Mouse (Mus musculus) heart, postnatal 25 days (tissue): Measurements from ENCODE around the gene Frmd5. TPM values are rescaled to one million over a fixed set of nuclear protein-coding genes. Genes with fewer than 3 reads are reported as not detected.

Source experiments
- DNase-seq: peaks from one replicate; pipeline ENCODE4 v3.0.0; 2022; ENCODE audit warnings: low spot score
- intact Hi-C: fragments of 180-260 bp; cut with DNase I; formaldehyde crosslinking; loops from one replicate; pipeline ENCODE4 v1.15.1; 2025
- total RNA-seq, 2 experiments: library from RNA; stranded (reverse); gene quantifications; 2 replicates each; pipeline ENCODE4 v1.2.3; 2021

Frmd5 gene
- total RNA-seq, 2 experiments from 2014 or later = 162 to 175 TPM

- DNase-seq = no peak
- intact Hi-C loops = no loop called here
Measured at GRCm38 (mm10) chr2:121642934-121643333, 164.0 kb downstream of the Frmd5 start.

- intact Hi-C loops = no loop called here
- DNase-seq = no peak
Measured at GRCm38 (mm10) chr2:121632091-121632490, 174.8 kb downstream of the Frmd5 start.

DNA sequence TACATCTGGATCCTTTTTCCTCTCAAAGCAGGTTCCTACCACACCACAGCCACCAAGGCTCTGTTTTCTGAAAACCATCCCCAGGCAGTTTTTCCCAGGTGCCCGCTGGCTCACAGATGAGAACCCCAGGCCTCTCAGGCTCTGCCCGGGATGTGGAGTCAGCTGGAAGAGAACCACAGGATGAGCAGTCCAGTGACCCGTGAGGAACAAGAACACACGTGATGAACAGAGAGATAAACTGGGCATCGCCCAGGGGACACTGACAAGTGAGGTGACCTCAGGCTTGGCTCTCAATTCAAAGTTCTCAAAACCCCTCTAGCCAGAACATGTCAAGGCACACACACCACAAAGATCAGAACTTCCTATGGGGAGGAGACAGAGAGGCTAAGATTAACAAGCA is 176.6 kb downstream of the Frmd5 start:
- intact Hi-C loops = no loop called here

GRCm38 (mm10) chr2:121628290-121628689 is 178.6 kb downstream of the Frmd5 start:
- intact Hi-C loops = no loop called here
- DNase-seq = no peak

More for the DNA sequence above, 176.6 kb downstream of the Frmd5 start:
- no peak for DNase-seq

DNA sequence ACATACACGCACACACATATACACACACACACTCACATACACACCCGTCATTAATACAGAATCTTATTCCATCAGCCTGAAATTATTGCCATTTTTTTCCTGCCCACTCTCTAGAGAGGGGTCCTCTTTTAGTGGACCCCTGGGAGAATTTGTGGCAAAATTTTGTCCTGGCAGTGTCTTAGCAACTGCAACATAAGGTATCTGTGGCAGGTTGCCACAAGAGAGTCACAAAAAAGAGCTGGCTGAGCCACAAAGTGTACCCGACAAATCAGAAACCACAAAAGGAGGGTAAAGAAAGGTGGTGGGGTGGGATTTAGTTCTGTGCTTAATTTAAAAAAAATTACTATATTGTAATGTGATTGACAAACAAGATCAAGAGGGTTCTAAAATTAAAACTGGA is 181.0 kb downstream of the Frmd5 start:
- no peak for DNase-seq
- intact Hi-C loops = no loop called here

DNA sequence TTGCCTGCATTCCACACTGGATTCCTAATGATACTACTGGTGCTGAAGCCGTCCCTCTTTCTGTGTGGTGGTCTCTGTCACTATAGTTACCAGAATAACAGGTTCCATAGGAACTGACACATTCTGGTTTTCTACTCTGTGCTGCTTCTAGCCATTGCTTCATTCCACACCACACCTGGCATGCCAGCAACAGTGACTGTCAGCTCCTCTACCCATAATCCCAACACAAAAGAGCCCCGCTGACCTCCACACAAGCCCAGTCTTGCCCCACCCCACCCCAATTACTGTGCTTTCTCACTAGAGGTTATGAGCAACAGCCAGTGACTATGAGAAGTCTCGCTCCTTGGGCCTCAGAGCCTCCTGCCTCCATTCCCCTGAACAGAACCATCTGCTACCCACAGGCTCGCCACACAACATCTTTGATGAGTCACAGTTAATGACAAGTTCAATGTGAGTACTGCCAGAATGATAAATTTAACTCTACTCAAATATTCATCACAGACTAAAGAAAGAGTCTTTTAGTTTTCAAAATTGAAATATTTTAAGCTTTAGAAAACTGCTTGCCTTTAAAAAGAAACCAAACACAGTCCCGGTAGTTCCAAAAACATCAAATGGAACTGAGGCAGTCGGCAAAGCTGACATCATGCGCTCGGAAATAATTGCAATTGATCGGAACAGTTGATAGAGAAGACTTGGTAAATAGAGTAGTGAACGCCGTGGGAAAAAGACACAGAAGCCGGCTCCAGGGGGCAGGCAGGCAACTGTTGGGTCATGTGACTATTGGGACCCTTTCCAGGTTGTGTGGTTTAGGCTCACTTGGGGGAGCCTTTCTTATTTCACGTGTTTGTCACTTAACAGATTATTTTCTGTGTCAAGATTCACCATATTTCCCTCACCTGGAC is 185.4 kb downstream of the Frmd5 start:
- no peak for DNase-seq
- intact Hi-C loops = no loop called here

GRCm38 (mm10) chr2:121620582-121621261 is 186.2 kb downstream of the Frmd5 start:
- intact Hi-C loops = no loop called here

GRCm38 (mm10) chr2:121615199-121615559 is 191.7 kb downstream of the Frmd5 start:
- DNase-seq = no peak
- intact Hi-C loops = no loop called here

More at GRCm38 (mm10) chr2:121620582-121621261, 186.2 kb downstream of the Frmd5 start:
- DNase-seq = no peak

GRCm38 (mm10) chr2:121614483-121615198 is 192.2 kb downstream of the Frmd5 start:
- intact Hi-C loops = no loop called here
- DNase-seq = no peak

DNA sequence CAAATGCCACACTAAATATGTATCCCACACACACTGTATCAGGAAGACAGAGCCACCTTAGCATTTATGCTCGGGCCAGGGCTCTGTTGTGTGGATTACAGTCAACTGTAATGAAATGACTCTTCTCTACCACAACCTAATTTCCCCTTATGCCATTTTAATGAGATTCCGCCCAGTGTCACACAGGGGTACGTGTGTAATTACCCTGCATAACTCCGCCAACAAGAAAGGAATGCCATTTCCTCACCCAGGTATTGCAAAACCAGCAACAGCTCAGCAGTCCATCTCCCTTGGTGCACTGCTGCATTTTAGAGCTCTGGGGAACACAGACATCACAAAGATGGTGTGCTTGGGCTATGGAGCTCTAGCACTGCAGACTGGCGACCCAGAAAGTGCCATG is 194.8 kb downstream of the Frmd5 start:
- intact Hi-C loops = no loop called here
- no peak for DNase-seq

DNA sequence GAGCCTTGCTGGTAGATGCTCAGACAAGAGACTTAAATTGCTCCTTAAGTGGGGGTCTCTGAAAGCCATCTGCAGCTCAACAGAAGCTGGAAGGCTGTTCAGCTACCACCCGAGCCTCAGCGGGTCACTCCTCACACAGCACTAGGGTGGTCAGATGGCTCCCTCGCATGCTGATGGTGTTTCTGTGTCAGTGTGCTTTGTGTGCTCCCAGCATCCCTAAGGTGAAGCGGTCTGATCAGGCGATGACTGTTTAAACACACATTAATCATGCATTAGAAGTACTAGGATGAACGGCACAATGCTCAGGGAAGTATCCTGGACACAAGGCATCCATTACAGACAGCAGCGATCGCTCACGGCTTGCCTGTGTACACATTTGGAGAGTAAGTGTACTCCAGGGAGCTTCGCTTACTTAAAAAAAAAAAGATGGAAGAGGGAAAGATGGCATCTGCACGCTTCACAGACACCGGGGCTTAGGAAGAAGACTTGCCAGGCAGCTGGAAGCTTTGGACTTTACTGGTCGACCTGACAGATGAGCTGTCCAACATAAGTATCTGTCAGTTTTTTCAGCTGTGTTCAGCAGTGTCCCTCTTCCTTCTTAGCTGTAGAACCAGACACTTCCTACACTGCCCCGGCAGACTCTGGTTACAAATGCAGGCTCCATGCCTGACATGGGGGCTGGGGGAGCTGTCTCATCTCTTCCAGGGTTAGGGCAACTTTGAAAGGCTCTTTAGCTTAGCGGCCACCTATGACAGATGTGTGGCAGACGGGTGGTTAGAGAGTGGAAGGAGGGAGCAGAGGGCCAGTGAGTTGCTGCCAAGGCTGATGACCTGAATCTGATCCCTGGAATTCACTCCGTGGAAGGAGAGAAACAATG is 196.6 kb downstream of the Frmd5 start:
- intact Hi-C loops = no loop called here
- DNase-seq = no peak

GRCm38 (mm10) chr2:121609141-121609724 is 197.7 kb downstream of the Frmd5 start:
- intact Hi-C loops = no loop called here
- DNase-seq = no peak

GRCm38 (mm10) chr2:121602397-121602796 is 204.5 kb downstream of the Frmd5 start:
- no peak for DNase-seq
- intact Hi-C loops = no loop called here

DNA sequence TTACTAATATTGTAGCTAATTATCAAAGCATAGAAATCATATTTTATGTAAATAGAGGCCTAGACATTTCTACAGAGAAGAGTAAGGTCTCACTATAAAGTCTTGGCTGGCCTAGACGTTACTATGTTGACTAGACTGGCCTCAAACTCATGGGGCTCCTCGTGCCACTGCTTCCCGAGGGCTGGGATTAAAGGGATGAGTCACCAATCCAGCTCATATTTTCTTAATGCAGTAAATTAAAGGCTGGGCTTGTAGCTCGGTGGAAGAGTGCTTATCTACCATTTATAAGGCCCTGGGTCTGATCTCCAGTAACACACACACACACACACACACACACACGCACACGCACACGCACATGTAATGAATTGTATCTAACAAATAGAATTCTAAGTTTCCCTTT is 205.3 kb downstream of the Frmd5 start:
- intact Hi-C loops = no loop called here
- no peak for DNase-seq

- DNase-seq = no peak
- intact Hi-C loops = no loop called here
Measured at GRCm38 (mm10) chr2:121600736-121601135, 206.2 kb downstream of the Frmd5 start.

DNA sequence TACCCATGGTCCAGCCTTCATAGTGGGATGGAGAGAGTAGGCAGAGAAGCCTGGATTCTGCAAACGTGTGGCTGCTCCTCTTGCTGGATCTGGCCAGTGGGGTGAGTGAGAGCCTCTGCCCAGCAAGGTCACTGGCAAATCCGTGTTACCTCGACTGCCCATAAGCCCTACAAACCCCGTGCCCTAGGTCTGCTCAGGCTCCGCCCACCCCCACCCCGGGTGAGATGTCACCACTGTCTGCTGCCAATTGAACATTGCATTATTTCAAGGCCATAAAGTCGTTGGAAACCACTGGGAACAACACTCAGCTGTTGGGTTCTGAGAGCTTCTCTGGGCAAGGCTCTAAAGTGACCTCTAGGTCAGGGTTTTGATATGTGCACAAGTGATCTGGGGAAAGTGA is 208.6 kb downstream of the Frmd5 start:
- no peak for DNase-seq
- intact Hi-C loops = no loop called here

DNA sequence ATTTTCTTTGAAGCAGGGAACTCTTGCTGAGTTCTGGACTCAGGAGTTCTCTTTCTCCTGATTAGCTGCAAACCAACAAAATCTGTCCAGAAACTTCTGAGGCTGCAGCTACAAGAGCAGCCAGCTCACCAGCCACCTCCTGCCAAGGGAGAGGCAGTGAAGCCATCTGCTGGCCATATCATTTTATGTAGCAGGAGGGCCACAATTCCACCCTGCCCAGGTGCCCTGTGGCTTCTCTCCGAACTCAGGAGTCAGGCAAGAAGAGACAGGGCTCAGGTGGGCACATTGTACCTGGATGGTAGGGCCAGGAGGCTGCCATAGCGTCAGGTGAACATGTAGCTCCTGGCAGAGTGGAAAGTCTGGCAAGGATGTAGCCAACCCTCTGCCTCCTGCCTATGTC is 210.3 kb downstream of the Frmd5 start:
- DNase-seq = no peak
- intact Hi-C loops = no loop called here

GRCm38 (mm10) chr2:121594660-121595291 is 212.1 kb downstream of the Frmd5 start:
- no peak for DNase-seq
- intact Hi-C loops = no loop called here

- intact Hi-C loops = no loop called here
- no peak for DNase-seq
Measured at GRCm38 (mm10) chr2:121594131-121594530, 212.8 kb downstream of the Frmd5 start.
